Mouse (Mus musculus) MEL (cell line): Measurements from ENCODE around the gene Iqcd.

Source experiments
- CTCF ChIP-seq, 3 experiments: IDR thresholded peaks in 2 of 3; conservative IDR thresholded peaks in 1 of 3; 2 replicates each; pipeline ENCODE4 v1.5.1; 2011 to 2012; ENCODE audit warnings: low read length in 3 of 3, low read depth in 2 of 3, mild to moderate bottlenecking in 2 of 3, improper control_type of control experiment in 1 of 3, inconsistent platforms in 1 of 3, mixed read lengths in 1 of 3, moderate library complexity in 1 of 3; ENCODE audit not compliant: control insufficient read depth in 1 of 3, insufficient read depth in 1 of 3, poor library complexity in 1 of 3, severe bottlenecking in 1 of 3
- ETS1 ChIP-seq: IDR thresholded peaks from 2 replicates; pipeline ENCODE4 v1.6.1; 2012; ENCODE audit warnings: low read depth, mild to moderate bottlenecking, inconsistent platforms, low read length, improper control_type of control experiment, moderate library complexity
- HCFC1 ChIP-seq: IDR thresholded peaks from 2 replicates; pipeline ENCODE4 v1.6.1; 2012; ENCODE audit warnings: low read depth, mild to moderate bottlenecking, inconsistent platforms, low read length, improper control_type of control experiment, moderate library complexity
- USF1 ChIP-seq: IDR thresholded peaks from 2 replicates; pipeline ENCODE4 v1.6.1; 2014; ENCODE audit warnings: low read depth, mild to moderate bottlenecking, inconsistent platforms, low read length, improper control_type of control experiment, moderate library complexity

DNA sequence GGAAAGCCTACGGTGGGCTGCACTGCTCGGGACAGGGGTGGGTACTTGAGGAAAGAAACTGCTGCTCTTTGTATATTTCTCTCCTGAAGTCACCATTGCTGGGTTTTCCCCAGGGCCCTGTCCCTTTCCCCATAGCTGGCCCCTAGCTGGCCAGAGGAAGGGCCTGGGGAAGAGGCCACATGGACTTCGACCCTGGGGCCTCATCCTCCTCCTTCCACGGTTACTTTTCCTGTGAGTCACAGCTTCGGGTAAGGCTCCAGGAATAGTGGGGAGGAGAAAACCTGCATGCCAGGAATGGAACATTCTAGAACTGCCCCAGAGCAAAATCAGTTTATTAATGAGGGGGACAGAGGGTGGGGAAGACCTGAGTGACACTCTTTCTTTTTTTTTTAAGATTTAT is 38.7 kb upstream of the Iqcd start:
- TF ChIP-seq CTCF (IDR thresholded peaks at IDR 0.05 in 2 of 3, conservative IDR thresholded peaks at IDR 0.05 in 1 of 3; ENCODE audit: control insufficient read depth in 1 of 3, insufficient read depth in 1 of 3, low read depth in 2 of 3, low read length in 3 of 3, poor library complexity in 1 of 3, severe bottlenecking in 1 of 3) (no peak), USF1 (no peak), HCFC1 (no peak), ETS1 (no peak)
